Mouse (Mus musculus) megakaryocyte-erythroid progenitor cell, adult 5-6 weeks (primary cell): Measurements from ENCODE around the gene Ptpro. TPM values are rescaled to one million over a fixed set of nuclear protein-coding genes. Genes with fewer than 3 reads are reported as not detected.

Experiments
- ATAC-seq: replicated peaks from 2 replicates; pipeline ENCODE4 v1.8.0; 2016; ENCODE audit warnings: mild to moderate bottlenecking, inconsistent platforms; ENCODE audit not compliant: severe bottlenecking, poor library complexity, low FRiP score, low TSS enrichment
- total RNA-seq, 2 experiments: library from RNA; stranded (forward) in 1 of 2; stranded (reverse) in 1 of 2; fragments of 200-1000, 215-1000 nt in 1 of 2; fragments of >200 nt in 1 of 2; fragmentation: Nextera tagmentation in 1 of 2; gene quantifications; 2 replicates each; pipeline ENCODE4 v1.2.3; 2014 to 2017

Gene Ptpro
- total RNA-seq, 2 experiments from 2014 or later: not detected

GRCm38 (mm10) chr6:137288264-137288663 is 36.1 kb downstream of the Ptpro start:
- ATAC-seq: no peak

DNA sequence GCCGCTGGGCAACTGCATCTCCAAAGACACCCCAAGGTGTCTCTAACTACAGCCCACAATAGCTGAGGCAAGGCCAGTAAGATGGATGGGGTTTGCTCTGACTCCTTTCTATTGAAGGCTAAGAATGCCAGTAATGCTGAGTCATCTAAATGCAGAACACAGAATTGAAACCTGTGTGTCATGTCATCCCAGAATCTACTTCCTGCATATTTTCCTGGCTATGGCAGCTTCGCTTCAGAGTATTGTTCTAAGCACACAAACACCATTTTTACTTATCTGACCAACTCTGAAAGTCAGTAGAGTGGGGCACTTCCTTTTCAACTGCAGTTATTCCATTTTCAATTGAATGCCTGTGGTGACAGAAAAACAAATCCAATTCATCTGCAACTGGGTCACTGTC is 40.3 kb downstream of the Ptpro start:
- no peak for ATAC-seq

- ATAC-seq: no peak
These were observed 43.1 kb downstream of the Ptpro start for GRCm38 (mm10) chr6:137294973-137295820.

DNA sequence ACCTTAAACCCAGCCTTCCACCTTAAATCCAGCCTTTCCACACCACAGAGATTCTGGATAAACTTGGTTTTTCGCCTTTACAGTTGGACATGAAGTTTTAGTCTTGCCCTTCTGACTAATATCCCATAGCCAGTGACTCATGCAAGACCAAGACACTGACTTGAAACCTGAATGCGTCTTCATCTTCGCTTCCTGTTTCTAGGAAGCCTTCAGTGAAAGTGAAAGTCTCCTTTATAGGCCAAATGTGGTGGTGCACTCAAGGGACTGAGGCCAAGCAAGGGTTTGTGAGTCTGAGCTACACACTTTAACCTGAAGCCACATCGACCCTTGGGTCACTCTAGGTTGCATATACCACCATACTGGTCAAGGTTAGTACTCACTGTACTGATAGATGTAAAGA is 50.4 kb downstream of the Ptpro start:
- no peak for ATAC-seq

GRCm38 (mm10) chr6:137303824-137304223 is 51.7 kb downstream of the Ptpro start:
- ATAC-seq: no peak

GRCm38 (mm10) chr6:137315265-137315664 is 63.1 kb downstream of the Ptpro start:
- no peak for ATAC-seq

- ATAC-seq: no peak
These were observed 64.2 kb downstream of the Ptpro start for GRCm38 (mm10) chr6:137316358-137316757.

GRCm38 (mm10) chr6:137317509-137317908 is 65.4 kb downstream of the Ptpro start:
- ATAC-seq: peak; percentile 81

GRCm38 (mm10) chr6:137318242-137318861 is 66.2 kb downstream of the Ptpro start:
- no peak for ATAC-seq

GRCm38 (mm10) chr6:137319658-137320057 is 67.5 kb downstream of the Ptpro start:
- ATAC-seq: no peak

DNA sequence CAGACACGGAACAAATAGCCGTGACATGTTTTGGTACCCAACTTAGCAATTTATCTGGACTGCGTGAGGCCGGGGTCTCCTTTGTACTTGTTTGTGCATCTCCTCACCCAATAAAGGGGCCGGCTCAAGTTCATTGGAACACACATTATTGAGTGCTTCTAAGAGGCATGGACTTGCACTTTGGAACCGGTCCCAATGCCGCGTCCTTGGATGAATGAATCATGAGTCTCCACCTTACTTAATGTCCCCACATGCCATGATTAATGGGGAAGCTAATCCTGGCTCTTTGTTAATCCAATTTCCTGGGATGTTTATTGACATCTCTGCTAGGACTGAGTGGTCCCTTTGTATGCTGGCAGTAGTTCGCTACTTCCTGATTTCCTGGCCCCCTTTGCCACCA is 75.6 kb downstream of the Ptpro start:
- no peak for ATAC-seq

DNA sequence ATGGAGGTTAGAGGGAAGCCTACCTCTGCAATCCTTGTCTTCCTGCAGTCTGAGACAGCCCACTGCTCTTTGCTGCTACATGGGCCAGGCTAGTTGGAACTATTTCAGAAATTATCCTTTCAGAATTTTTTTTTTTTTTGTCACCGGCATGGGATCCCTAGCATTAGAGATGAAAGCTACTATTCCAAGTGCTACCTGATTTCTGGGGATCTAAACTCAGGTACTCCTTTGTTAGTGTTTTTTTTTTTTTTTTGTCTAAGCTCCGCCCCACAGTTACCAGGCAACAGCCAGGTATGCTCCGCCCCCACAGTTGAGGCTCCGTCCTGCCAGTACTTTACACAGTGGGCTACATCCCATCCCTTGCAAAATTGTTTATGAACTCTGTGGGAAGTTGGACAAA is 76.1 kb downstream of the Ptpro start:
- no peak for ATAC-seq

- no peak for ATAC-seq
These were observed 78.7 kb downstream of the Ptpro start for GRCm38 (mm10) chr6:137330782-137331181.

- ATAC-seq: no peak
These were observed 79.7 kb downstream of the Ptpro start for GRCm38 (mm10) chr6:137331826-137332225.

GRCm38 (mm10) chr6:137339071-137339470 is 87.0 kb downstream of the Ptpro start:
- ATAC-seq: no peak

DNA sequence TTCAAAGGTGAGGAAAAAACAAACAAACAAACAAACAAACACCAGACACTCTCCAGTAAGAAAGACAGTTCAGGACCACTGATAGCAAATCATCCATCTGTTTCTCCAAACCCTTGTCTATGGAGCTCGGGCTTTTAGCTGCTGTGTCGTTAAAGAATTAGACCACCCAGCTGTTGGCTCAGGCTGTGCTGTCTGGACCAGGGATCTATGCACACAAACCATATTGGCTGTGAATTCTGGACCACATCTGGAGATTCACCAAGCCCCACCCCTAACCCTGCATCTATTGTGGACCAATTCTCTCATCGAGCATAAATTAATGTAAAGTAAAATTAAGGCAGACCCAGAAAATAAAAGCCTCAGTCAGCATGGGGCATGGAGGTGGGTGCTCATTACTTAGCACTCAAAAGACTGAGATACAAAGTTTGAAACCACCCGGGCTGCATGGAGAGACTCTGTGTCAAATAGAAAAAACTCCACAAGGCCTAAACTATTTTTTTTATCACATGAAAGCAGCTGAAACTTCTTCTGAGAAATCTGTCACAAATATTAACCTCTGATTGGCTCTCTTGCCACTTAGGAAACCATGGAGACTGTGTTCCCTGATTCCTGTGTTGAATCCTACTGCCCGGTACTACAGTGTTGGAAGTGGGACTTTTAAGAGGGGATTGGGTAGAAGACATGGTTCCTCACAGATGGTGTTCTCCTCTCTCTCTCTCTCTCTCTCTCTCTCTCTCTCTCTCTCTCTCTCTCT is 91.7 kb downstream of the Ptpro start:
- no peak for ATAC-seq

- ATAC-seq: no peak
These were observed 108.0 kb downstream of the Ptpro start for GRCm38 (mm10) chr6:137360166-137360565.

DNA sequence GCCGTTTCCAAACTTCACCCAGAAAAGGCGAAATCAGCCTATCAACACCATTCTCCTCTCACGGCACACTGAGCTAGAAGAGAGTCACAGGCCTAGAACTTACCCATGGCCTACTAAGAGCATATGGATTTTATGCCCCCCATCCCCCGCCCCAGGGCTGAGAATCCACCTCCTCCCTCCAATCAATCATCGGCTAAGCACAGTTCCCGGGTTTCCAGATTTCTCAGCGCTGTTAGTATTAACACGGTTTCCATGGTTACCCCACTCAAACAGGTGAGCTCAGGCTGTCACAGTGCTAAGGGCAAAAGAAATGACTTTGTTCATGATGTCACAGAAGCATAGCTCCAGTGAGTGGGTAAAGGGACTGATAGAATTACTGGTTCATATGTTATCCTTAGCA is 110.1 kb downstream of the Ptpro start:
- ATAC-seq: no peak

- no peak for ATAC-seq
These were observed 112.6 kb downstream of the Ptpro start for GRCm38 (mm10) chr6:137364681-137365080.

DNA sequence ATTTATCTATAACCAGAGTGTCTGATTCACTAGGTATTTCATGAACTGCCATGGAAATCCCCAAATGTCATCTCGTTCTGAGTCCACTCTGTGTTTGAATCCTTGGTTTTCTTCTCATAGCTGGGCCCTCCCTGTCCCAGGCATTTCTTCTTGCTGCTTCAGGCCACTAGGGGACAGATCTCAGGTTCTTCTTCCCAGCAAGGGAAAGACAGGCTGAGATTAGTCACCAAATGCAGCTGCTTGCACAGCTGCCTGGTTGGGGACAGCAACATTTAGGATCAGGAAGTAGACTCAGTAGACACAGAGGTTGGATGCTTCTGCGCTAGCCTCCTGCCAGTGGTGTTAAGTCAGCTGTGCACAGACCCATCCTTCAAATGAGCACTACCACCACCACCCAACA is 113.5 kb downstream of the Ptpro start:
- no peak for ATAC-seq
